In genomic region chr4:57263061-57263685, GRCm38 (mm10) we compare ENCODE assay signal across 9 mouse cellular contexts. TPM values are rescaled to one million over a fixed set of nuclear protein-coding genes. Genes with fewer than 3 reads are reported as not detected.
A peak's percentile ranks its signal among the peaks of the same experiment; 100 is the strongest.
DNase-seq lines count a peak whose midpoint lies in the region; ATAC-seq and TF ChIP-seq lines count a peak whose summit lies in the region.
"Had no signal": no experiment of that assay in that cellular context is flagged by ENCODE, and none has a peak within 500 bp of the region (broad histone marks: within the 10 kb centered on the region; RNA-seq: fewer than 3 reads in every experiment).

No protein-coding gene starts in this region.

- no peaks in the 10 kb centered on the region for H3K27me3 ChIP-seq in forebrain, embryonic 14.5 days (replicated peaks; ENCODE audit: control insufficient read depth, insufficient read depth, low read length)
- no peaks in the 10 kb centered on the region for H3K27me3 ChIP-seq in forebrain, embryonic 15.5 days
- H3K27me3 ChIP-seq in midbrain, embryonic 14.5 days (ENCODE audit: control insufficient read depth, insufficient read depth, low read length) = no peaks in the 10 kb centered on the region
- no peaks in the 10 kb centered on the region for H3K27me3 ChIP-seq in midbrain, embryonic 16.5 days (ENCODE audit: control insufficient read depth, insufficient read depth, low read depth, low read length)
- no peaks in the 10 kb centered on the region for H3K27me3 ChIP-seq in lung, embryonic 14.5 days (ENCODE audit: insufficient read depth, low read length)

- H3K4me3 ChIP-seq in forebrain, embryonic 14.5 days (ENCODE audit: low read depth, low read length) = no peak overlapping the region
- no peak overlapping the region for H3K4me3 ChIP-seq in forebrain, embryonic 15.5 days
- no peak overlapping the region for H3K4me3 ChIP-seq in midbrain, embryonic 14.5 days (replicated peaks; ENCODE audit: low read depth, low read length)
- no peak overlapping the region for H3K4me3 ChIP-seq in midbrain, embryonic 16.5 days (ENCODE audit: low read depth, low read length)
- H3K4me3 ChIP-seq in lung, embryonic 14.5 days (ENCODE audit: low read depth, low read length) = no peak overlapping the region
- H3K4me3 ChIP-seq: lung, embryonic 15.5 days had no signal

- WGBS in forebrain, embryonic 14.5 days = 66% methylated on average over 8 of the region's 8 CpGs
- 75% methylated on average over 8 of the region's 8 CpGs for WGBS in forebrain, embryonic 15.5 days
- 72% methylated on average over 8 of the region's 8 CpGs for WGBS in midbrain, embryonic 14.5 days
- WGBS in midbrain, embryonic 16.5 days = 72% methylated on average over 8 of the region's 8 CpGs
- 61% methylated on average over 8 of the region's 8 CpGs for WGBS in lung, embryonic 14.5 days

- H3K36me3 ChIP-seq in forebrain, embryonic 14.5 days (ENCODE audit: control insufficient read depth, insufficient read depth, low read length) = no peaks in the 10 kb centered on the region
- H3K36me3 ChIP-seq in forebrain, embryonic 15.5 days = no peaks in the 10 kb centered on the region
- H3K36me3 ChIP-seq in midbrain, embryonic 14.5 days (ENCODE audit: control insufficient read depth, insufficient read depth, low read length) = no peaks in the 10 kb centered on the region
- no peaks in the 10 kb centered on the region for H3K36me3 ChIP-seq in midbrain, embryonic 16.5 days (ENCODE audit: control insufficient read depth, insufficient read depth, low read length)
- H3K36me3 ChIP-seq in lung, embryonic 14.5 days (ENCODE audit: insufficient read depth) = no peaks in the 10 kb centered on the region; the same call in 1 of the 2 replicates
- H3K36me3 ChIP-seq: lung, embryonic 15.5 days had no signal

- peak; percentile 68 for TF ChIP-seq CTCF in lung, embryonic 14.5 days (IDR thresholded peaks at IDR 0.05; ENCODE audit: low read depth)

- H3K4me1 ChIP-seq in forebrain, embryonic 14.5 days (ENCODE audit: control insufficient read depth, insufficient read depth, low read length) = no peaks in the 10 kb centered on the region
- peaks cover 7% of the 10 kb centered on the region; the same call in 1 of the 2 replicates for H3K4me1 ChIP-seq in forebrain, embryonic 15.5 days
- peaks cover 5% of the 10 kb centered on the region; the same call in 1 of the 2 replicates for H3K4me1 ChIP-seq in midbrain, embryonic 14.5 days (ENCODE audit: control insufficient read depth, insufficient read depth, low read length)
- peaks cover 6% of the 10 kb centered on the region for H3K4me1 ChIP-seq in midbrain, embryonic 16.5 days (ENCODE audit: control insufficient read depth, insufficient read depth, low read length)
- no peaks in the 10 kb centered on the region; the same call in 1 of the 2 replicates for H3K4me1 ChIP-seq in lung, embryonic 14.5 days (ENCODE audit: insufficient read depth)

- no peak overlapping the region for H3K9ac ChIP-seq in forebrain, embryonic 14.5 days (ENCODE audit: low read length)
- no peak overlapping the region for H3K9ac ChIP-seq in forebrain, embryonic 15.5 days (replicated peaks)
- H3K9ac ChIP-seq in midbrain, embryonic 14.5 days (replicated peaks; ENCODE audit: low read length) = no peak overlapping the region
- H3K9ac ChIP-seq in midbrain, embryonic 16.5 days (ENCODE audit: low read depth, low read length) = no peak overlapping the region
- no peak overlapping the region for H3K9ac ChIP-seq in lung, embryonic 14.5 days
- H3K9ac ChIP-seq: lung, embryonic 15.5 days had no signal

- no peaks in the 10 kb centered on the region for H3K9me3 ChIP-seq in forebrain, embryonic 14.5 days (replicated peaks; ENCODE audit: control insufficient read depth, low read length)
- no peaks in the 10 kb centered on the region for H3K9me3 ChIP-seq in forebrain, embryonic 15.5 days
- H3K9me3 ChIP-seq in midbrain, embryonic 14.5 days (ENCODE audit: control insufficient read depth, low read length) = no peaks in the 10 kb centered on the region
- no peaks in the 10 kb centered on the region for H3K9me3 ChIP-seq in midbrain, embryonic 16.5 days (replicated peaks; ENCODE audit: control insufficient read depth, low read length, poor library complexity, severe bottlenecking)
- no peaks in the 10 kb centered on the region for H3K9me3 ChIP-seq in lung, embryonic 14.5 days (ENCODE audit: low read depth, low read length)
- H3K9me3 ChIP-seq: lung, embryonic 15.5 days had no signal

- no peak for ATAC-seq in forebrain, embryonic 14.5 days
- ATAC-seq in forebrain, embryonic 15.5 days (replicated peaks) = no peak
- ATAC-seq in midbrain, embryonic 14.5 days (ENCODE audit: low FRiP score, low TSS enrichment) = no peak
- ATAC-seq in midbrain, embryonic 16.5 days = no peak
- ATAC-seq in lung, embryonic 14.5 days (ENCODE audit: insufficient read depth) = no peak

- peak; percentile 42 for DNase-seq in forebrain, embryonic 14.5 days (ENCODE audit: low spot score)
- DNase-seq in midbrain, embryonic 14.5 days = peak; percentile 47
- peak; percentile 18 for DNase-seq in c-Kit-positive CD71-negative TER-119-negative erythroid progenitor cells, embryonic 14.5 days (ENCODE audit: low read depth)
- DNase-seq in lung, embryonic 14.5 days = peak; percentile 73
- no peak for DNase-seq in B cell, adult 2 months
- DNase-seq in cerebellum, adult 11 months = no peak

- no peak overlapping the region for H3K4me2 ChIP-seq in forebrain, embryonic 14.5 days (ENCODE audit: low read length)
- H3K4me2 ChIP-seq in forebrain, embryonic 15.5 days (replicated peaks) = no peak overlapping the region
- H3K4me2 ChIP-seq in midbrain, embryonic 14.5 days (ENCODE audit: low read length) = no peak overlapping the region
- no peak overlapping the region for H3K4me2 ChIP-seq in midbrain, embryonic 16.5 days (ENCODE audit: low read length)
- H3K4me2 ChIP-seq in lung, embryonic 14.5 days = no peak overlapping the region
- H3K4me2 ChIP-seq: lung, embryonic 15.5 days had no signal

- H3K27ac ChIP-seq in forebrain, embryonic 14.5 days (ENCODE audit: low read depth, low read length) = no peak overlapping the region
- no peak overlapping the region for H3K27ac ChIP-seq in forebrain, embryonic 15.5 days (replicated peaks)
- no peak overlapping the region for H3K27ac ChIP-seq in midbrain, embryonic 14.5 days (replicated peaks; ENCODE audit: low read depth, low read length)
- no peak overlapping the region for H3K27ac ChIP-seq in midbrain, embryonic 16.5 days (ENCODE audit: low read length)
- no peak overlapping the region for H3K27ac ChIP-seq in lung, embryonic 14.5 days (ENCODE audit: low read depth)
- H3K27ac ChIP-seq: lung, embryonic 15.5 days had no signal

RNA-seq across cellular contexts. Expression of gene Ptpn3, which starts 38.5 kb away (rescaled TPM):
- polyA plus RNA-seq in forebrain, embryonic 14.5 days (2014; fragmentation: Nextera tagmentation; extraction: Ambion mirVana) = 0.58 and 0.66 TPM in 2 replicates
- 1.3 and 1.5 TPM in 2 replicates for polyA plus RNA-seq in forebrain, embryonic 15.5 days (2015; fragmentation: Nextera tagmentation; extraction: Ambion mirVana)
- polyA plus RNA-seq in midbrain, embryonic 14.5 days (2014; fragmentation: Nextera tagmentation; extraction: Ambion mirVana) = 3.1 and 3.8 TPM in 2 replicates
- polyA plus RNA-seq in midbrain, embryonic 16.5 days (2015; fragmentation: Nextera tagmentation; extraction: Ambion mirVana) = 2.3 and 3.0 TPM in 2 replicates
- 4.4 and 4.9 TPM in 2 replicates for polyA plus RNA-seq in lung, embryonic 14.5 days (2014; fragmentation: Nextera tagmentation; extraction: Ambion mirVana)

Comparison
In these comparisons a context has a peak if more than half of its experiments do, and no peak if none do; other contexts are left out.
1. DNase-seq: peak in forebrain, embryonic 14.5 days (single experiment), midbrain, embryonic 14.5 days (single experiment), c-Kit-positive CD71-negative TER-119-negative erythroid progenitor cells, embryonic 14.5 days (single experiment) and lung, embryonic 14.5 days (single experiment); none in B cell, adult 2 months (0 of 2) and cerebellum, adult 11 months (single experiment).